Mouse (Mus musculus): ENCODE results near the gene Smndc1. TPM values are rescaled to one million over a fixed set of nuclear protein-coding genes. Genes with fewer than 3 reads are reported as not detected.
A peak's percentile ranks its signal among the peaks of the same experiment; 100 is the strongest.
"Not testable (repeated sequence)": the region's sequence is repeated elsewhere in the genome, so short reads cannot be mapped to it uniquely, and the experiment has no call there.

The Smndc1 gene
- total RNA-seq, 2 experiments from 2014 or later: 33.0 to 33.8 TPM

GRCm38 (mm10) chr19:53413617-53414380 is 23.4 kb upstream of the Smndc1 start:
- DNase-seq: no peak
- intact Hi-C loops (cut with DNase I): no loop called here

- intact Hi-C loops (cut with DNase I): no loop called here
- DNase-seq: no peak
These were observed 21.9 kb upstream of the Smndc1 start for GRCm38 (mm10) chr19:53412149-53412848.

GRCm38 (mm10) chr19:53409663-53410307 is 19.4 kb upstream of the Smndc1 start:
- intact Hi-C loops (cut with DNase I): no loop called here

GRCm38 (mm10) chr19:53408398-53408797 is 18.0 kb upstream of the Smndc1 start:
- DNase-seq: no peak
- intact Hi-C loops (cut with DNase I): no loop called here

More at GRCm38 (mm10) chr19:53409663-53410307, 19.4 kb upstream of the Smndc1 start:
- DNase-seq: no peak

GRCm38 (mm10) chr19:53407350-53407749 is 17.0 kb upstream of the Smndc1 start:
- intact Hi-C loops (cut with DNase I): no loop called here
- no peak for DNase-seq

- no peak for DNase-seq
- intact Hi-C loops (cut with DNase I): no loop called here
These were observed 15.4 kb upstream of the Smndc1 start for GRCm38 (mm10) chr19:53405810-53406209.

GRCm38 (mm10) chr19:53404837-53405356 is 14.5 kb upstream of the Smndc1 start:
- no peak for DNase-seq
- intact Hi-C loops (cut with DNase I): no loop called here

GRCm38 (mm10) chr19:53404219-53404836 is 13.9 kb upstream of the Smndc1 start:
- intact Hi-C loops (cut with DNase I): no loop called here
- DNase-seq: no peak

GRCm38 (mm10) chr19:53402741-53403432 is 12.5 kb upstream of the Smndc1 start:
- no peak for DNase-seq
- intact Hi-C loops (cut with DNase I): no loop called here

GRCm38 (mm10) chr19:53400332-53401110 is 10.1 kb upstream of the Smndc1 start:
- intact Hi-C loops (cut with DNase I): no loop called here
- no peak for DNase-seq

GRCm38 (mm10) chr19:53399213-53399612 is 8.8 kb upstream of the Smndc1 start:
- no peak for DNase-seq
- intact Hi-C loops (cut with DNase I): loop anchor here (5.0 to 10.0 kb wide), 2 partner anchors 238 to 546 kb away; partner anchors contain the start of genes Bbip1 and Shoc2

GRCm38 (mm10) chr19:53397451-53398233 is 7.3 kb upstream of the Smndc1 start:
- DNase-seq: no peak
- intact Hi-C loops (cut with DNase I): loop anchor here (2.0 to 10.0 kb wide), 3 partner anchors 21 to 547 kb away; partner anchors contain the start of genes Bbip1 and Shoc2

- not testable (repeated sequence) for DNase-seq
- intact Hi-C loops (cut with DNase I): loop anchor here (1.0 to 10.0 kb wide), 4 partner anchors 23 to 549 kb away; partner anchors contain the start of genes Bbip1 and Shoc2
These were observed 5.4 kb upstream of the Smndc1 start for GRCm38 (mm10) chr19:53395805-53396204.

GRCm38 (mm10) chr19:53394956-53395355 is 4.6 kb upstream of the Smndc1 start:
- not testable (repeated sequence) for DNase-seq
- intact Hi-C loops (cut with DNase I): loop anchor here (1.0 to 10.0 kb wide), 3 partner anchors 184 to 550 kb away; partner anchors contain the start of genes Bbip1 and Shoc2

GRCm38 (mm10) chr19:53394552-53394951 is 4.2 kb upstream of the Smndc1 start:
- intact Hi-C loops (cut with DNase I): loop anchor here (10.0 kb wide), 1 partner anchor 550 kb away; the partner anchor contains the start of genes Bbip1 and Shoc2

GRCm38 (mm10) chr19:53393646-53394045 is 3.3 kb upstream of the Smndc1 start:
- intact Hi-C loops (cut with DNase I): loop anchor here (10.0 kb wide), 1 partner anchor 551 kb away; the partner anchor contains the start of genes Bbip1 and Shoc2
- DNase-seq: no peak

More at GRCm38 (mm10) chr19:53394552-53394951, 4.2 kb upstream of the Smndc1 start:
- peak; percentile 26 to 29 for DNase-seq

- intact Hi-C loops (cut with DNase I): loop anchor here (10.0 kb wide), 1 partner anchor 552 kb away; the partner anchor contains the start of genes Bbip1 and Shoc2
- DNase-seq: no peak
These were observed 2.5 kb upstream of the Smndc1 start for GRCm38 (mm10) chr19:53392781-53393343.
